Mouse (Mus musculus): Measurements from ENCODE around the gene Psmb8. TPM values are rescaled to one million over a fixed set of nuclear protein-coding genes. Genes with fewer than 3 reads are reported as not detected.

The Psmb8 gene
- total RNA-seq (2014; rRNA removed) (66.9 and 101 TPM in 2 replicates), polyA plus RNA-seq (2012; rRNA removed) (56.7 and 80.3 TPM in 2 replicates)

- Histone ChIP-seq H3K27me3 (ENCODE audit: control insufficient read depth, insufficient read depth, low read length) (no peaks in the 10 kb centered on the region), H3K27ac (replicated peaks; ENCODE audit: insufficient read depth, low read depth, low read length) (no peak within 1 kb of the TSS; the same call in 1 of the 2 replicates), H3K9ac (ENCODE audit: low read depth, low read length) (peak within 1 kb of the TSS; percentile 60), H3K4me3 (ENCODE audit: insufficient read depth, low read depth, low read length) (peak within 1 kb of the TSS; percentile 56), H3K79me2 (ENCODE audit: control insufficient read depth, insufficient read depth, low read length) (no peaks in the 10 kb centered on the region), H3K4me1 (ENCODE audit: control insufficient read depth, insufficient read depth, low read length) (peaks cover 2% of the 10 kb centered on the region), H3K36me3 (ENCODE audit: control insufficient read depth, insufficient read depth, low read length) (peaks cover 2% of the 10 kb centered on the region; the same call in 1 of the 2 replicates)
- 24% methylated on average over 41 of the region's 41 CpGs for WGBS
- no peak for TF ChIP-seq POLR2A (IDR thresholded peaks at IDR 0.05; ENCODE audit: extremely low read depth, insufficient read depth, low read length)
- TF ChIP-seq CTCF (IDR thresholded peaks at IDR 0.05; ENCODE audit: low read depth, low read length) = no peak
- DNase-seq (ENCODE audit: extremely low read depth, low read depth, low spot score) = peak; percentile 73
Observed at GRCm38 (mm10) chr17:34196941-34197894, at the start of gene Psmb8. Psmb8 (plus strand) TSS chr17:34197721.

- Histone ChIP-seq H3K27ac (replicated peaks; ENCODE audit: insufficient read depth, low read depth, low read length) (no peak within 1 kb of the TSS), H3K79me2 (ENCODE audit: control insufficient read depth, insufficient read depth, low read length) (no peaks in the 10 kb centered on the region), H3K9ac (ENCODE audit: low read depth, low read length) (0 out of 2 replicates have a peak within 1 kb of the TSS, but pooled peaks have one; percentile 6), H3K27me3 (ENCODE audit: control insufficient read depth, insufficient read depth, low read length) (no peaks in the 10 kb centered on the region), H3K4me3 (ENCODE audit: insufficient read depth, low read depth, low read length) (peak within 1 kb of the TSS; percentile 44), H3K4me1 (ENCODE audit: control insufficient read depth, insufficient read depth, low read length) (no peaks in the 10 kb centered on the region), H3K36me3 (ENCODE audit: control insufficient read depth, insufficient read depth, low read length) (no peaks in the 10 kb centered on the region)
- 51% methylated on average over 4 of the region's 4 CpGs for WGBS
- peak; percentile 75 for DNase-seq (ENCODE audit: extremely low read depth, low read depth, low spot score)
- no peak for TF ChIP-seq POLR2A (IDR thresholded peaks at IDR 0.05; ENCODE audit: extremely low read depth, insufficient read depth, low read length)
- no peak for TF ChIP-seq CTCF (IDR thresholded peaks at IDR 0.05; ENCODE audit: low read depth, low read length)
Observed at GRCm38 (mm10) chr17:34152923-34153322, 44.6 kb upstream of the Psmb8 start, which contains the start of gene H2-DMb1. H2-DMb1 (plus strand) TSS chr17:34153072.

GRCm38 (mm10) chr17:34155534-34155933 lies 42.0 kb upstream of the Psmb8 start:
- no peak overlapping the region for H3K4me3 ChIP-seq (ENCODE audit: insufficient read depth, low read depth, low read length)
- H3K27ac ChIP-seq (replicated peaks; ENCODE audit: insufficient read depth, low read depth, low read length) = no peak overlapping the region
- H3K36me3 ChIP-seq (ENCODE audit: control insufficient read depth, insufficient read depth, low read length) = no peaks in the 10 kb centered on the region
- H3K4me1 ChIP-seq (ENCODE audit: control insufficient read depth, insufficient read depth, low read length) = no peaks in the 10 kb centered on the region
- no peak for TF ChIP-seq POLR2A (IDR thresholded peaks at IDR 0.05; ENCODE audit: extremely low read depth, insufficient read depth, low read length)
- no peak for TF ChIP-seq CTCF (IDR thresholded peaks at IDR 0.05; ENCODE audit: low read depth, low read length)
- H3K27me3 ChIP-seq (ENCODE audit: control insufficient read depth, insufficient read depth, low read length) = no peaks in the 10 kb centered on the region
- WGBS = 56% methylated on average over 5 of the region's 5 CpGs
- H3K9ac ChIP-seq (ENCODE audit: low read depth, low read length) = no peak overlapping the region
- H3K79me2 ChIP-seq (ENCODE audit: control insufficient read depth, insufficient read depth, low read length) = no peaks in the 10 kb centered on the region
- no peak for DNase-seq (ENCODE audit: extremely low read depth, low read depth, low spot score)

GRCm38 (mm10) chr17:34164202-34164895 lies 33.2 kb upstream of the Psmb8 start:
- H3K79me2 ChIP-seq (ENCODE audit: control insufficient read depth, insufficient read depth, low read length) = no peaks in the 10 kb centered on the region
- no peak overlapping the region for H3K9ac ChIP-seq (ENCODE audit: low read depth, low read length)
- no peak overlapping the region for H3K27ac ChIP-seq (replicated peaks; ENCODE audit: insufficient read depth, low read depth, low read length)
- H3K4me3 ChIP-seq (ENCODE audit: insufficient read depth, low read depth, low read length) = no peak overlapping the region
- no peaks in the 10 kb centered on the region for H3K36me3 ChIP-seq (ENCODE audit: control insufficient read depth, insufficient read depth, low read length)
- WGBS = 57% methylated on average over 9 of the region's 9 CpGs
- DNase-seq (ENCODE audit: extremely low read depth, low read depth, low spot score) = no peak
- no peaks in the 10 kb centered on the region for H3K4me1 ChIP-seq (ENCODE audit: control insufficient read depth, insufficient read depth, low read length)
- no peaks in the 10 kb centered on the region for H3K27me3 ChIP-seq (ENCODE audit: control insufficient read depth, insufficient read depth, low read length)
- TF ChIP-seq CTCF (IDR thresholded peaks at IDR 0.05; ENCODE audit: low read depth, low read length) = peak; percentile 39
- TF ChIP-seq POLR2A (IDR thresholded peaks at IDR 0.05; ENCODE audit: extremely low read depth, insufficient read depth, low read length) = no peak

- DNase-seq (ENCODE audit: extremely low read depth, low read depth, low spot score) = no peak
- peak; percentile 25; the same call in 1 of the 2 replicates for TF ChIP-seq CTCF (IDR thresholded peaks at IDR 0.05; ENCODE audit: low read depth, low read length)
- no peak for TF ChIP-seq POLR2A (IDR thresholded peaks at IDR 0.05; ENCODE audit: extremely low read depth, insufficient read depth, low read length)
- 69% methylated on average over 6 of the region's 6 CpGs for WGBS
- Histone ChIP-seq H3K27ac (replicated peaks; ENCODE audit: insufficient read depth, low read depth, low read length) (no peak overlapping the region), H3K9ac (ENCODE audit: low read depth, low read length) (no peak overlapping the region), H3K79me2 (ENCODE audit: control insufficient read depth, insufficient read depth, low read length) (no peaks in the 10 kb centered on the region), H3K4me1 (ENCODE audit: control insufficient read depth, insufficient read depth, low read length) (no peaks in the 10 kb centered on the region), H3K4me3 (ENCODE audit: insufficient read depth, low read depth, low read length) (no peak overlapping the region), H3K36me3 (ENCODE audit: control insufficient read depth, insufficient read depth, low read length) (no peaks in the 10 kb centered on the region), H3K27me3 (ENCODE audit: control insufficient read depth, insufficient read depth, low read length) (no peaks in the 10 kb centered on the region)
Observed at GRCm38 (mm10) chr17:34165033-34165730, 32.3 kb upstream of the Psmb8 start.
